Mouse (Mus musculus) monocyte, adult 2 months (primary cell): Measurements from ENCODE around the gene Hoxb3.

Experiments used
- DNase-seq, 2 experiments: peaks; one replicate each; pipeline ENCODE4 v3.0.0; 2022; ENCODE audit warnings: low spot score in 2 of 2, low read depth in 1 of 2

Gene Hoxb3

GRCm38 (mm10) chr11:96317608-96318367 is 5.3 kb upstream of the Hoxb3 start, which contains the start of gene Hoxb4:
Hoxb4 (plus strand) TSS chr11:96318267.
- DNase-seq, result no peak

GRCm38 (mm10) chr11:96318368-96319070 is 4.6 kb upstream of the Hoxb3 start:
- peak in 1 of 2 experiments; percentile 38 for DNase-seq

- DNase-seq, result no peak
Observed at GRCm38 (mm10) chr11:96319071-96319902, 3.8 kb upstream of the Hoxb3 start.

- no peak for DNase-seq
Observed at GRCm38 (mm10) chr11:96319910-96320309, 3.2 kb upstream of the Hoxb3 start.

- no peak for DNase-seq
Observed at GRCm38 (mm10) chr11:96320688-96321087, 2.4 kb upstream of the Hoxb3 start.

GRCm38 (mm10) chr11:96321846-96322245 is 1.3 kb upstream of the Hoxb3 start:
- no peak for DNase-seq

- DNase-seq, result no peak
Observed at GRCm38 (mm10) chr11:96322738-96323137, 388 bp upstream of the Hoxb3 start.

- DNase-seq, result no peak
Observed at GRCm38 (mm10) chr11:96324125-96324524, 999 bp downstream of the Hoxb3 start.

- no peak for DNase-seq
Observed at GRCm38 (mm10) chr11:96324965-96325364, 1.8 kb downstream of the Hoxb3 start.

- DNase-seq, result no peak
Observed at GRCm38 (mm10) chr11:96325747-96326212, 2.7 kb downstream of the Hoxb3 start.

- DNase-seq, result no peak
Observed at GRCm38 (mm10) chr11:96326705-96327104, 3.6 kb downstream of the Hoxb3 start.

- DNase-seq, result no peak
Observed at GRCm38 (mm10) chr11:96327122-96327521, 4.0 kb downstream of the Hoxb3 start.

- no peak for DNase-seq
Observed at GRCm38 (mm10) chr11:96327750-96328149, 4.6 kb downstream of the Hoxb3 start.

GRCm38 (mm10) chr11:96328605-96329004 is 5.5 kb downstream of the Hoxb3 start:
- no peak for DNase-seq

GRCm38 (mm10) chr11:96332105-96332504 is 9.0 kb downstream of the Hoxb3 start:
- DNase-seq, result no peak

GRCm38 (mm10) chr11:96332618-96333032 is 9.5 kb downstream of the Hoxb3 start:
- no peak for DNase-seq

- DNase-seq, result no peak
Observed at GRCm38 (mm10) chr11:96333241-96334001, 10.3 kb downstream of the Hoxb3 start.

- no peak for DNase-seq
Observed at GRCm38 (mm10) chr11:96334002-96334364, 10.9 kb downstream of the Hoxb3 start.

- no peak for DNase-seq
Observed at GRCm38 (mm10) chr11:96334998-96335397, 11.9 kb downstream of the Hoxb3 start.

GRCm38 (mm10) chr11:96336597-96336996 is 13.5 kb downstream of the Hoxb3 start:
- DNase-seq, result no peak

- no peak for DNase-seq
Observed at GRCm38 (mm10) chr11:96337026-96337425, 13.9 kb downstream of the Hoxb3 start.
